Mouse (Mus musculus) liver, embryonic 14.5 days (tissue): ENCODE measurements around the gene Gramd1b. TPM values are rescaled to one million over a fixed set of nuclear protein-coding genes. Genes with fewer than 3 reads are reported as not detected.

Experiments
- ATAC-seq: fragments of 200-750 bp; cut with Nextera tagmentation; 2 replicates; pipeline ENCODE4 v1.8.0; 2017; ENCODE audit warnings: moderate number of reproducible peaks, mild to moderate bottlenecking, moderate library complexity; ENCODE audit not compliant: insufficient read depth
- DNase-seq, 3 experiments: peaks; one replicate each; pipeline ENCODE4 v3.0.0-alpha.2; 2012 to 2013; ENCODE audit warnings: low read depth in 3 of 3, low spot score in 3 of 3
- H3K27ac ChIP-seq: fragments of 300-500 bp; sonication (generic); 2 replicates; pipeline ENCODE4 v1.5.1; 2014; ENCODE audit warnings: moderate library complexity, mild to moderate bottlenecking, control low read depth, inconsistent platforms
- H3K27me3 ChIP-seq: fragments of 300-500 bp; sonication (generic); 2 replicates; pipeline ENCODE4 v1.6.1; 2014; ENCODE audit warnings: mild to moderate bottlenecking, low read length, moderate library complexity; ENCODE audit not compliant: control insufficient read depth, insufficient read depth
- H3K36me3 ChIP-seq: fragments of 300-500 bp; sonication (generic); replicated peaks from 2 replicates; pipeline ENCODE4 v1.6.1; 2014; ENCODE audit warnings: low read depth; ENCODE audit not compliant: control insufficient read depth, insufficient read depth
- H3K4me1 ChIP-seq, 2 experiments: fragments of 200-500 bp in 1 of 2; fragments of 300-500 bp in 1 of 2; sonication (generic) in 1 of 2; replicated peaks; 2 replicates each; pipeline ENCODE4 v1.6.1; 2012 to 2014; ENCODE audit warnings: antibody characterized with exemption in 1 of 2, inconsistent platforms in 1 of 2, low read length in 1 of 2; ENCODE audit not compliant: control insufficient read depth in 2 of 2, insufficient read depth in 2 of 2
- H3K4me2 ChIP-seq: fragments of 300-500 bp; sonication (generic); 2 replicates; pipeline ENCODE4 v1.6.1; 2014; ENCODE audit warnings: low read depth, mild to moderate bottlenecking, control low read depth, moderate library complexity
- H3K4me3 ChIP-seq, 2 experiments: fragments of 200-500 bp in 1 of 2; fragments of 300-500 bp in 1 of 2; sonication (generic) in 1 of 2; 2 replicates each; pipeline ENCODE4 v1.5.1; 2012 to 2014; ENCODE audit warnings: low read depth in 2 of 2, low read length in 2 of 2, mild to moderate bottlenecking in 2 of 2, control low read depth in 1 of 2, inconsistent platforms in 1 of 2, moderate library complexity in 1 of 2; ENCODE audit not compliant: insufficient read depth in 1 of 2
- H3K9ac ChIP-seq: fragments of 300-500 bp; sonication (generic); replicated peaks from 2 replicates; pipeline ENCODE4 v1.6.1; 2014; ENCODE audit warnings: mild to moderate bottlenecking, control low read depth, moderate library complexity
- H3K9me3 ChIP-seq: fragments of 300-500 bp; sonication (generic); 2 replicates; pipeline ENCODE4 v1.6.1; 2016; ENCODE audit warnings: low read length, mixed read lengths; ENCODE audit not compliant: control insufficient read depth
- CTCF ChIP-seq: IDR thresholded peaks from 2 replicates; pipeline ENCODE4 v1.5.1; 2016; ENCODE audit warnings: antibody characterized with exemption, low read depth, control low read depth
- EP300 ChIP-seq: IDR thresholded peaks from 2 replicates; pipeline ENCODE4 v1.6.1; 2016; ENCODE audit warnings: antibody characterized with exemption, low read depth
- WGBS: fragments of 180-500 bp; shearing (Covaris S2); extraction: QIAGEN DNeasy Blood & Tissue Kit; methylation state at CpG from one replicate; pipeline ENCODE4 v1.1.7; 2014; ENCODE audit not compliant: insufficient replicate concordance; 5-methylcytosine and 5-hydroxymethylcytosine counted together
- polyA plus RNA-seq, 2 experiments: library from polyadenylated mRNA; depleted of rRNA in 1 of 2; stranded (reverse) in 1 of 2; unstranded in 1 of 2; fragments of >200 nt; fragmentation: Nextera tagmentation in 1 of 2; extraction: Ambion mirVana in 1 of 2; gene quantifications; 2 replicates each; pipeline versions ENCODE4 v1.2.1 to v1.2.3; 2012 to 2014

Gramd1b gene
- polyA plus RNA-seq, 2 experiments = 0.71 to 1.0 TPM

- no peak for DNase-seq
- Histone ChIP-seq H3K4me3 (no peak overlapping the region), H3K36me3 (no peaks in the 10 kb centered on the region), H3K4me1 (peaks cover 0 to 11% of the 10 kb centered on the region in 2 experiments; a peak in 3 of 4 replicates), H3K27ac (no peak overlapping the region), H3K4me2 (no peak overlapping the region), H3K9me3 (no peaks in the 10 kb centered on the region), H3K9ac (no peak overlapping the region), H3K27me3 (0 out of 2 replicates have a peak, but pooled peaks cover 2% of the 10 kb centered on the region)
- TF ChIP-seq CTCF (no peak), EP300 (no peak)
- no peak for ATAC-seq
- WGBS = 42% methylated on average over 5 of the region's 5 CpGs
Measured at GRCm38 (mm10) chr9:40459304-40460280, 71.6 kb downstream of the Gramd1b start.

DNA sequence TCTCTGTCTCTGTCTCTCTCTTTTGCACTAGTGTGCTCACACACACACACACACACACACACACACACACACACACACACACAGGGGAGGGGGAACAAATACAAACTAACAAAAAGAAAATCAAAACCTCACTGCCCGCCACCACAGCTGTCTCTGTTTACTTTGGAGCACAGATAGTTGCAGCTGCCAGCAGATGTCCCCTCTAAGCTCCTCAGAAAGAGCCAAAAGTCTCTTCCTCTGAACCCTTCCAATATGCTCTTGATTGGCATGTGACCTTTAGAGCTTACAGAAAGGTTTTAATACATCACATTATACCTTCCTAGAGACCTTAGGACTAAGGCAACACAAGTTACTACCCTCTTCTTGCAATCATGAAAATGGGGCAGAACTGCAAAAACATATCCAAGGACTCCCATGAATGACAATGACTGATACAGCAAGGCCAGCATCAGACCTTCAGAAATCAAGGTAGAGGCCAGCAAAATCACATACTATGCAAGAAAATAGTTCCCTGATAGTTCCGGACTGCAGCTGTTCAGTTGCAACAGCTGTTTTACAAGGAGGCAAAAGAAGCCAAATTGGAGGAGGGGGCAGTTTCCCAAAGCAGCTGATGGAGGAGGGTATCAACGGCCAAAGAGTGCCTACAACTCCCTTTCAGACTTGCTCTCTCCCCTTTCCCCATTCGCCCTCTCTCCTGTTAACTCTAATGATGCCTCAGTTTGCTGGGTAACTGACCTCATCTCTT lies 72.5 kb downstream of the Gramd1b start:
- Histone ChIP-seq H3K9ac (no peak overlapping the region), H3K27me3 (0 out of 2 replicates have a peak, but pooled peaks cover 2% of the 10 kb centered on the region), H3K4me2 (no peak overlapping the region), H3K9me3 (no peaks in the 10 kb centered on the region), H3K36me3 (no peaks in the 10 kb centered on the region), H3K4me3 (no peak overlapping the region), H3K4me1 (peaks cover 0 to 12% of the 10 kb centered on the region in 2 experiments; a peak in 3 of 4 replicates), H3K27ac (no peak overlapping the region)
- no peak for TF ChIP-seq EP300
- TF ChIP-seq CTCF = no peak
- WGBS = 45% methylated on average over 4 of the region's 4 CpGs
- DNase-seq (no peak), ATAC-seq (no peak)

- Histone ChIP-seq H3K9ac (no peak overlapping the region), H3K27ac (no peak overlapping the region), H3K27me3 (0 out of 2 replicates have a peak, but pooled peaks cover 2% of the 10 kb centered on the region), H3K4me2 (no peak overlapping the region), H3K36me3 (no peaks in the 10 kb centered on the region), H3K4me1 (peaks cover 0 to 12% of the 10 kb centered on the region in 2 experiments; a peak in 3 of 4 replicates), H3K4me3 (no peak overlapping the region), H3K9me3 (no peaks in the 10 kb centered on the region)
- WGBS = 23% methylated on average over 5 of the region's 5 CpGs
- DNase-seq (no peak), ATAC-seq (no peak)
- TF ChIP-seq EP300 (no peak), CTCF (no peak)
Measured at GRCm38 (mm10) chr9:40457448-40457847, 73.7 kb downstream of the Gramd1b start.

GRCm38 (mm10) chr9:40456191-40456590 lies 75.0 kb downstream of the Gramd1b start:
- H3K9ac ChIP-seq = no peak overlapping the region
- no peak overlapping the region for H3K27ac ChIP-seq

More at GRCm38 (mm10) chr9:40456191-40456590, 75.0 kb downstream of the Gramd1b start:
- ATAC-seq (0 out of 2 replicates have a peak, but pooled peaks have one; percentile 15), DNase-seq (no peak)
- peak overlapping the region; percentile 53 to 64 for H3K4me3 ChIP-seq
- 5% methylated on average over 7 of the region's 7 CpGs for WGBS
- no peak for TF ChIP-seq CTCF
- no peak for TF ChIP-seq EP300
- 0 out of 2 replicates have a peak, but pooled peaks cover 2% of the 10 kb centered on the region for H3K27me3 ChIP-seq
- H3K36me3 ChIP-seq = no peaks in the 10 kb centered on the region
- peak overlapping the region; percentile 75 for H3K4me2 ChIP-seq
- H3K9me3 ChIP-seq = no peaks in the 10 kb centered on the region
- peaks cover 0 to 12% of the 10 kb centered on the region in 2 experiments; a peak in 3 of 4 replicates for H3K4me1 ChIP-seq
